Mouse (Mus musculus) E14TG2a.4 (cell line): ENCODE measurements around the gene Klhl30.

Experiments
- CTCF ChIP-seq: conservative IDR thresholded peaks from 2 replicates; pipeline ENCODE4 v1.5.1; 2014; ENCODE audit warnings: low read length
- NANOG ChIP-seq: IDR thresholded peaks from 2 replicates; pipeline ENCODE4 v1.6.1; 2014; ENCODE audit warnings: borderline replicate concordance, low read length, mixed read lengths
- POU5F1 ChIP-seq: IDR thresholded peaks from 2 replicates; pipeline ENCODE4 v1.6.1; 2014; ENCODE audit warnings: low read length, borderline replicate concordance

DNA sequence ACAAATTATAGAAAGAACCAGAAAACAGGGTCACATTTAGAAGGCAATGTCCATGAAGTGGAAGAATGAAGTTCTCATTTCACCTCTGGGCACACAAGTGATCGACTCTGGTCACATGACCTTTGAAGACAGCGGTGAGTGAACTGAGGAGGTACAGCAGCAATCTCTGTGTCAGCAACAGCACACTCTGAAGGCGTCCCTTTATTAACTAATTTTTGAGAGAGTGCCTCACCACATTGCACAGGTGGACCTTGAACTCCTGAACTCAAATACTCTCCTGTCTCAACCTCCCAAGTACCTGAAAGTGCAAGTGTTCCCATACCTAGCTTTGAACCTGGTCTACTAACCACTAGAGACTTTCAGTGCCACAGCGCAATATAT, 30.3 kb downstream of the Klhl30 start:
- TF ChIP-seq CTCF (no peak), POU5F1 (no peak), NANOG (no peak)
